Comparison of ENCODE assay signal across 28 mouse cellular contexts in genomic region chr13:72393366-72393765, GRCm38 (mm10).
DNase-seq lines count a peak whose midpoint lies in the region; ATAC-seq and TF ChIP-seq lines count a peak whose summit lies in the region.
"Had no signal": no experiment of that assay in that cellular context is flagged by ENCODE, and none has a peak within 500 bp of the region (broad histone marks: within the 10 kb centered on the region; RNA-seq: fewer than 3 reads in every experiment).

No protein-coding gene starts in this region.

- no peak overlapping the region for H3K4me3 ChIP-seq in liver, adult 2 months (ENCODE audit: insufficient read depth, low read depth, low read length)
- H3K4me3 ChIP-seq in lung, postnatal 0 days (ENCODE audit: low read depth, low read length): no peak overlapping the region
- H3K4me3 ChIP-seq in forebrain, embryonic 12.5 days (replicated peaks): no peak overlapping the region
- H3K4me3 ChIP-seq: forebrain, embryonic 13.5 days; heart, embryonic 15.5 days had no signal

- DNase-seq in liver, adult 2 months (ENCODE audit: extremely low read depth, low read depth, low spot score): peak; percentile 1
- DNase-seq in liver: no peak
- DNase-seq in fat pad, adult 2 months (ENCODE audit: extremely low read depth, low read depth, low spot score): peak; percentile 65
- peak; percentile 45 for DNase-seq in lung, postnatal 0 days (ENCODE audit: low spot score)
- peak; percentile 54 for DNase-seq in lung, postnatal 25 days (ENCODE audit: low spot score)
- no peak for DNase-seq in cerebellum, postnatal 10 days
- DNase-seq in adrenal gland, postnatal 25 days: no peak
- DNase-seq: adrenal gland, adult 2 months; adrenal gland, postnatal 14 days; B cell, adult 2 months; cerebellum, adult 11-12 months; cerebellum, adult 8-10 months; cerebellum, postnatal 14 days; forebrain, postnatal 0 days; gastrocnemius, postnatal 25 days; heart, postnatal 10 days; heart, postnatal 4 days had no signal

- TF ChIP-seq POLR2A in liver, adult 2 months (IDR thresholded peaks at IDR 0.05; ENCODE audit: extremely low read depth, insufficient read depth, low read length): no peak

- H3K9me3 ChIP-seq in lung, postnatal 0 days (ENCODE audit: low read length): no peaks in the 10 kb centered on the region
- no peaks in the 10 kb centered on the region for H3K9me3 ChIP-seq in forebrain, embryonic 12.5 days
- H3K9me3 ChIP-seq: forebrain, embryonic 13.5 days; heart, embryonic 15.5 days had no signal

- H3K4me1 ChIP-seq in liver, adult 2 months (ENCODE audit: control insufficient read depth, insufficient read depth, low read length): no peaks in the 10 kb centered on the region
- no peaks in the 10 kb centered on the region for H3K4me1 ChIP-seq in lung, postnatal 0 days (ENCODE audit: insufficient read depth, low read depth, low read length)
- H3K4me1 ChIP-seq in forebrain, embryonic 12.5 days: no peaks in the 10 kb centered on the region
- H3K4me1 ChIP-seq: forebrain, embryonic 13.5 days; heart, embryonic 15.5 days had no signal

- no peaks in the 10 kb centered on the region for H3K36me3 ChIP-seq in liver, adult 2 months (ENCODE audit: control insufficient read depth, insufficient read depth, low read length)
- H3K36me3 ChIP-seq in lung, postnatal 0 days (ENCODE audit: insufficient read depth, low read length): no peaks in the 10 kb centered on the region
- H3K36me3 ChIP-seq in forebrain, embryonic 12.5 days (replicated peaks): no peaks in the 10 kb centered on the region
- H3K36me3 ChIP-seq: G1E; heart, embryonic 15.5 days had no signal

- H3K27ac ChIP-seq in liver, adult 2 months (replicated peaks; ENCODE audit: insufficient read depth, low read depth, low read length): no peak overlapping the region
- H3K27ac ChIP-seq in lung, postnatal 0 days (ENCODE audit: low read length): no peak overlapping the region
- no peak overlapping the region for H3K27ac ChIP-seq in forebrain, embryonic 12.5 days
- H3K27ac ChIP-seq: forebrain, embryonic 13.5 days; heart, embryonic 15.5 days; hindbrain, embryonic 14.5 days; hindbrain, postnatal 0 days had no signal

- no peaks in the 10 kb centered on the region for H3K79me2 ChIP-seq in liver, adult 2 months (ENCODE audit: control insufficient read depth, insufficient read depth, low read length)

- no peaks in the 10 kb centered on the region for H3K27me3 ChIP-seq in liver, adult 2 months (ENCODE audit: control insufficient read depth, insufficient read depth, low read length)
- H3K27me3 ChIP-seq in lung, postnatal 0 days (replicated peaks; ENCODE audit: insufficient read depth, low read length): no peaks in the 10 kb centered on the region
- no peaks in the 10 kb centered on the region for H3K27me3 ChIP-seq in forebrain, embryonic 12.5 days
- H3K27me3 ChIP-seq: CH12.LX; forebrain, embryonic 13.5 days; heart, embryonic 15.5 days; Patski had no signal

- no peak for TF ChIP-seq CTCF in liver, adult 2 months (IDR thresholded peaks at IDR 0.05; ENCODE audit: low read depth, low read length)
- no peak for TF ChIP-seq CTCF in lung, postnatal 0 days (IDR thresholded peaks at IDR 0.05)

- WGBS in liver, adult 2 months: 77% methylated on average over 2 of the region's 2 CpGs
- WGBS in lung, postnatal 0 days: 80% methylated on average over 2 of the region's 2 CpGs
- 95% methylated on average over 2 of the region's 2 CpGs for WGBS in forebrain, embryonic 12.5 days

- no peak for TF ChIP-seq EP300 in lung, postnatal 0 days (IDR thresholded peaks at IDR 0.05)

- 0 out of 2 replicates have a peak, but pooled peaks have one; percentile 28 for ATAC-seq in lung, postnatal 0 days
- no peak for ATAC-seq in forebrain, embryonic 12.5 days (ENCODE audit: low FRiP score)
- ATAC-seq: forebrain, embryonic 13.5 days; forebrain, postnatal 0 days; hindbrain, postnatal 0 days; inflammation-experienced regulatory T-cells, adult 6 months; intestine, embryonic 16.5 days; Patski had no signal

- H3K9ac ChIP-seq in liver, adult 2 months (ENCODE audit: low read depth, low read length): no peak overlapping the region
- no peak overlapping the region for H3K9ac ChIP-seq in lung, postnatal 0 days (replicated peaks; ENCODE audit: low read depth)
- no peak overlapping the region for H3K9ac ChIP-seq in forebrain, embryonic 12.5 days
- H3K9ac ChIP-seq: forebrain, embryonic 13.5 days; forebrain, postnatal 0 days; heart, embryonic 15.5 days; hindbrain, embryonic 14.5 days had no signal

- no peak overlapping the region for H3K4me2 ChIP-seq in lung, postnatal 0 days (replicated peaks; ENCODE audit: low read depth, low read length)
- H3K4me2 ChIP-seq in forebrain, embryonic 12.5 days: no peak overlapping the region
- H3K4me2 ChIP-seq: forebrain, embryonic 13.5 days; heart, embryonic 11.5 days; heart, embryonic 15.5 days; hindbrain, embryonic 14.5 days had no signal

Comparison
In these comparisons a context has a peak if more than half of its experiments do, and no peak if none do; other contexts are left out.
1. DNase-seq: peak in liver, adult 2 months (single experiment), fat pad, adult 2 months (single experiment), lung, postnatal 0 days (single experiment) and lung, postnatal 25 days (single experiment); none in liver (single experiment), cerebellum, postnatal 10 days (0 of 2) and adrenal gland, postnatal 25 days (single experiment).